Mouse (Mus musculus): ENCODE measurements around the gene Hspa4l. TPM values are rescaled to one million over a fixed set of nuclear protein-coding genes. Genes with fewer than 3 reads are reported as not detected.

Gene Hspa4l
- polyA plus RNA-seq, 1 experiment = 6.5 TPM

GRCm38 (mm10) chr3:40738381-40738912, 5.8 kb upstream of the Hspa4l start:
- no peak for DNase-seq
- WGBS = 76% methylated on average over 6 of the region's 6 CpGs
- H3K4me3 ChIP-seq (ENCODE audit: insufficient read depth, low read depth, low read length) = no peak overlapping the region
- TF ChIP-seq POLR2A (IDR thresholded peaks at IDR 0.05; ENCODE audit: low read depth, low read length) = no peak
- no peak for TF ChIP-seq CTCF (conservative IDR thresholded peaks at IDR 0.05; ENCODE audit: insufficient read depth, insufficient read length, low read depth, low read length)
- H3K27ac ChIP-seq (ENCODE audit: insufficient read depth, low read depth, low read length) = no peak overlapping the region
- H3K4me1 ChIP-seq (ENCODE audit: control insufficient read depth, insufficient read depth, low read length) = no peaks in the 10 kb centered on the region
- no peaks in the 10 kb centered on the region for H3K36me3 ChIP-seq (ENCODE audit: control insufficient read depth, insufficient read depth, low read length)
- no peaks in the 10 kb centered on the region for H3K27me3 ChIP-seq (replicated peaks; ENCODE audit: control insufficient read depth, insufficient read depth, low read length)

- Histone ChIP-seq H3K36me3 (ENCODE audit: control insufficient read depth, insufficient read depth, low read length) (no peaks in the 10 kb centered on the region), H3K27ac (ENCODE audit: insufficient read depth, low read depth, low read length) (peak overlapping the region; percentile 72), H3K4me1 (ENCODE audit: control insufficient read depth, insufficient read depth, low read length) (peaks cover 3% of the 10 kb centered on the region; the same call in 1 of the 2 replicates), H3K27me3 (replicated peaks; ENCODE audit: control insufficient read depth, insufficient read depth, low read length) (no peaks in the 10 kb centered on the region), H3K4me3 (ENCODE audit: insufficient read depth, low read depth, low read length) (peak overlapping the region; percentile 99)
- under 1% methylated on average over 76 of the region's 93 CpGs for WGBS
- DNase-seq = peak; percentile 95
- TF ChIP-seq CTCF (conservative IDR thresholded peaks at IDR 0.05; ENCODE audit: insufficient read depth, insufficient read length, low read depth, low read length) (no peak), POLR2A (IDR thresholded peaks at IDR 0.05; ENCODE audit: low read depth, low read length) (no peak)
Observed at GRCm38 (mm10) chr3:40744836-40745660, 753 bp downstream of the Hspa4l start.

GRCm38 (mm10) chr3:40745661-40746547, 1.6 kb downstream of the Hspa4l start:
- WGBS = 4% methylated on average over 37 of the region's 37 CpGs

DNA sequence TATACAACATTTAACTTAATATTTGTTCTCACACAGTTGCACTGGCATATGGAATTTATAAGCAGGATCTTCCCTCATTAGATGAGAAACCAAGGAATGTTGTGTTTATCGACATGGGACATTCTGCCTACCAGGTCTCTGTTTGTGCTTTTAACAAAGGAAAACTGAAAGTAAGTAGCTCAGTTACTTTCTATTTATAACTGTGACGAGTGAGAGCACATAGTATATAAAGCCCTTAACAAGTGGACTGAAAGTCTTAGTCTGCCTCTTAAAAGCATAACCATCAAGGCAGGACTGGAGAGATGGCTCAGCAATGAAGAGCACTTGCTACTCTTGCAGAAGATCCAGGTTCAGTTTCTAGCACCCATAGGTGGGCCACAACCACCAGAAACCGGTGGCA, 16.5 kb downstream of the Hspa4l start:
- no peaks in the 10 kb centered on the region for H3K4me1 ChIP-seq (ENCODE audit: control insufficient read depth, insufficient read depth, low read length)

More at GRCm38 (mm10) chr3:40745661-40746547, 1.6 kb downstream of the Hspa4l start:
- Histone ChIP-seq H3K36me3 (ENCODE audit: control insufficient read depth, insufficient read depth, low read length) (no peaks in the 10 kb centered on the region), H3K27ac (ENCODE audit: insufficient read depth, low read depth, low read length) (peak overlapping the region; percentile 72), H3K4me1 (ENCODE audit: control insufficient read depth, insufficient read depth, low read length) (peaks cover 3% of the 10 kb centered on the region; the same call in 1 of the 2 replicates), H3K4me3 (ENCODE audit: insufficient read depth, low read depth, low read length) (peak overlapping the region; percentile 99), H3K27me3 (replicated peaks; ENCODE audit: control insufficient read depth, insufficient read depth, low read length) (no peaks in the 10 kb centered on the region)
- peak; percentile 29 for DNase-seq
- TF ChIP-seq CTCF (conservative IDR thresholded peaks at IDR 0.05; ENCODE audit: insufficient read depth, insufficient read length, low read depth, low read length) = no peak
- TF ChIP-seq POLR2A (IDR thresholded peaks at IDR 0.05; ENCODE audit: low read depth, low read length) = no peak

DNA sequence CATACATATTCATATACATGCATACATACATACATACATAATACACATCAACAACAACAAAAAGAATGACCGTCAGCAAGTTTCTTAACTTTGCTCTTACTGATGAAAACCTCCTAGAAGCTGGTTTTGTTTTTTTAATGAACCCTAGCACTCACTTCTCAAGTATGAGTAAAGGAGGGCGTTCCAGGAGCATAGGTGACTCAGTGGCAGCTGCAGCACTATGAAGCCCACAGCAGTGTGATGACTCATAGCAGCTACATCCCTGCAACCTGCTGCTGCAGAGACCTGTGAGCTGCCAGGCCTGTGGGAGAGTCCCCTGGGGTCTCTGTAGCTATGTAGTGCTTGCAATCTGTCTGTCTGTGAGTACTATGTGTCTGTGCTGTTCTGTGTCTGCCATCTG, 17.0 kb downstream of the Hspa4l start:
- 90% methylated on average over 2 of the region's 2 CpGs for WGBS

More for the DNA sequence above, 16.5 kb downstream of the Hspa4l start:
- H3K4me3 ChIP-seq (ENCODE audit: insufficient read depth, low read depth, low read length) = no peak overlapping the region
- no peaks in the 10 kb centered on the region for H3K27me3 ChIP-seq (replicated peaks; ENCODE audit: control insufficient read depth, insufficient read depth, low read length)
- H3K36me3 ChIP-seq (ENCODE audit: control insufficient read depth, insufficient read depth, low read length) = no peaks in the 10 kb centered on the region; the same call in 1 of the 2 replicates
- H3K27ac ChIP-seq (ENCODE audit: insufficient read depth, low read depth, low read length) = no peak overlapping the region
- TF ChIP-seq CTCF (conservative IDR thresholded peaks at IDR 0.05; ENCODE audit: insufficient read depth, insufficient read length, low read depth, low read length) (no peak), POLR2A (IDR thresholded peaks at IDR 0.05; ENCODE audit: low read depth, low read length) (no peak)
- 87% methylated on average over 3 of the region's 3 CpGs for WGBS
- DNase-seq = no peak

DNA sequence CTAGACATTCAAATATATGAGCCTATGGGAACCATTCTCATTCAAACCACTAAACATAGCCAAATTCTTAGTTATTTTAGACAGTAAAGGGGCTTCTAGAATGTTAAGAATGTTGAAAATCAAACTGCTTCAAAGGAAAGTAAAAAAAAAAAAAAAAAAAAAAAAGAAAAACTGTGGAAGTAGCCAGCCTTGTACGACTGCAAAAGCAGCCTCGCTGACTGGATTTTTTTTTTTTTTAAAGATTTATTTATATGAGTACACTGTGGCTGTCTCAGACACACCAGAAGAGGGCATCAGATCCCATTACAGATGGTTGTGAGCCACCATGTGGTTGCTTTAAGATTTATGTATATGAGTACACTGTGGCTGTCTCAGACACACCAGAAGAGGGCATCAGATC, 49.5 kb downstream of the Hspa4l start:
- Histone ChIP-seq H3K4me3 (ENCODE audit: insufficient read depth, low read depth, low read length) (no peak overlapping the region), H3K27me3 (replicated peaks; ENCODE audit: control insufficient read depth, insufficient read depth, low read length) (no peaks in the 10 kb centered on the region), H3K36me3 (ENCODE audit: control insufficient read depth, insufficient read depth, low read length) (peaks cover 2% of the 10 kb centered on the region; the same call in 1 of the 2 replicates), H3K4me1 (ENCODE audit: control insufficient read depth, insufficient read depth, low read length) (no peaks in the 10 kb centered on the region), H3K27ac (ENCODE audit: insufficient read depth, low read depth, low read length) (no peak overlapping the region)
- no peak for DNase-seq
- WGBS = 71% methylated on average over 2 of the region's 2 CpGs
- TF ChIP-seq CTCF (conservative IDR thresholded peaks at IDR 0.05; ENCODE audit: insufficient read depth, insufficient read length, low read depth, low read length) (no peak), POLR2A (IDR thresholded peaks at IDR 0.05; ENCODE audit: low read depth, low read length) (no peak)

More for the DNA sequence above, 17.0 kb downstream of the Hspa4l start:
- Histone ChIP-seq H3K27me3 (replicated peaks; ENCODE audit: control insufficient read depth, insufficient read depth, low read length) (no peaks in the 10 kb centered on the region), H3K4me1 (ENCODE audit: control insufficient read depth, insufficient read depth, low read length) (no peaks in the 10 kb centered on the region), H3K27ac (ENCODE audit: insufficient read depth, low read depth, low read length) (no peak overlapping the region), H3K4me3 (ENCODE audit: insufficient read depth, low read depth, low read length) (no peak overlapping the region), H3K36me3 (ENCODE audit: control insufficient read depth, insufficient read depth, low read length) (no peaks in the 10 kb centered on the region; the same call in 1 of the 2 replicates)
- TF ChIP-seq CTCF (conservative IDR thresholded peaks at IDR 0.05; ENCODE audit: insufficient read depth, insufficient read length, low read depth, low read length) (no peak), POLR2A (IDR thresholded peaks at IDR 0.05; ENCODE audit: low read depth, low read length) (no peak)
- DNase-seq = no peak
